Mouse (Mus musculus): Measurements from ENCODE around the gene Ext2.

The Ext2 gene

GRCm38 (mm10) chr2:93624665-93625408 is 197.5 kb downstream of the Ext2 start:
- DNase-seq (ENCODE audit: extremely low spot score), result peak; percentile 57

GRCm38 (mm10) chr2:93619208-93619849 is 203.0 kb downstream of the Ext2 start:
- peak; percentile 20 for DNase-seq (ENCODE audit: extremely low spot score)

DNA sequence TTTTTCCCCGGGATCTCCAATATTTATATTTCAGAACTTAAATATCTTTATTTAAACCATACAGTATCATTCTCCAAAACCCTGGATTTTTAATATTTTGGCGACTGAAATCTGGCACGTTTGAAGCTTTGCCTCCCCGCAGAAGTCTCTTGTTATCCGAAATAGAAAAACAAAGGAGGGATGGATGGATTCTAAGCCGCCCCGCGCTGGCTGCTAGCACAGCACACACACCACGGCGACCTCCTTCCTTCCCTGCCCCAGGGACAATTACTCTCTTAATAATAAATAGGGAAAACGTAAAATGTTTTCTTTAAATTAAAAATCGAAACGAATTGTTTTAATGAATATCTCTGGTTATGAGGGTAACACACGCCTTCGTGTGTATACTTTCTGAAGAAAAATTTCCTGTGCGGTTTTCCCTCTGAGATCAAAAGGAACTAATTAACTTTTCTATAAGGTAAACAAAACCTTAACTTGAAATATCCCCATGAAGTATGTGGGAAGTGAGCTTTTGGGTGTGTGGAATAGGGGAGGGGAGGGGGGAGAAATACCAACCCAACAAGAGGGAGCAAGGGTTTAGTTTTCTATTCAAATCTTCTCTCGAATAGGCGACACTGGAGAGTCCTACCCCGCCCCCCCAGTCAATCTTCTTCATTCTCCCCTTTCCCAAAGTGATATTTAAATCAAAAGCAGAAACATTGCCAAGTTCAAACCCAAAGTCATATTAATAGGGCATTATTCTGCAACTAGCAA is 203.7 kb downstream of the Ext2 start:
- DNase-seq (ENCODE audit: extremely low spot score), result no peak

DNA sequence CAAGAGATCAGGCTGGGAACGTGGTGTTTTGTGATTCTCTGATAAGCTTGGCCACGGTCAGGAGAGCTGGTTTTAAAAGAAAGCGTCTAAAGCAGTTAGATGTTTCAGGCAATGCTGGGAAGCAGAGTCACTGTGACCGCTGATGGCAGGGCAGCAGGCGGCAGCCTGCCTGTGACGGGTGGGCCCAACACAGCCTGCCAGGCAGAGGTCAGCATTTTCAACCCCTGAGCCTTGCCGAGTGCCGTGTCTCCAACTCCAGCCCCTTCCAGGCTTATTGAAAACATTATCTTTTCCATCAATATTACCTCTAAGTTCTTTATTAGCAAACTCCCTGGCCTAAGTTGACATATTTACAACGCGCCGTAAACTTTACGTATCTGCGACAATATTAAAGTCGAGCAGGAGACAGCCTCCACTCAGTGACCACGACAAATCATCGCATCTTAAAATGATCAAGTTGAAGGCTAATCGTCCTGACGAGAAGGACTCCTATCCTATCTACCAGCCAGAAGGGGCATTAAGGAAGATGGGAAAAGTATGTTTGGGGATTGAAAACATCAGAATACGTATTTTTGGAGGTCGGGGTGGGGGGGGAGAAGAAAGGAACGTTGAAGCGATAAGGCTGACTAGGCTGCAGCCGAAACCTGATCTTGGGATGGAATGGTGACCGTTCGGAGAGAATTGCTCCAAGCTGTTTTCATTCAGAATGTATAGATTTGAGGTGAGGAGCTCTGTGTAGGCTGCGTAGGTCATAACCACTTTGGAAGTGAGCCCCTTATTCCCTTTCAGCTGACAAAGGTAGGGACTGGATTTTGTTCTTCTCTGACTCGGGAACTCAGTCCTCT is 206.3 kb downstream of the Ext2 start:
- no peak for DNase-seq (ENCODE audit: extremely low spot score)

DNA sequence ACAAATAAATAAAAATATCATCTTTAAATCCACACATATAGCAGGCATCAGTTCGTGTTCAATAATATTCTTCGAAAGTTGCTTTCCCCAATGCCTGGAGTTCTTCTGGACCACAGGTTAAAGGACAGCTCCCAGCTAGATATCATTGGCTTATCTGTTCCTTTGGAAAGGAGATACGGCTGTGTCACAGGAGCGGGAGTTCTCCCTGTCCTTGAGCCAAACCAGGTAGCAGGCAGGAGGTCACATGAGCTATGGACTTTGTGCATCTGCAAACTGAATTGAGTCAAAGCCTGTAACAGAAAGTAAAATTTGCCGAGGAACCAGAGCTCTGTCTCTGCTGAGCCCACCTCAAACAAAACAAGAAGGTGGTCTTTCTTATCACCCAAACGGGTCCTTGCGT is 209.3 kb downstream of the Ext2 start:
- no peak for DNase-seq (ENCODE audit: extremely low spot score)
